Mouse (Mus musculus): ENCODE measurements around the gene Aftph. TPM values are rescaled to one million over a fixed set of nuclear protein-coding genes. Genes with fewer than 3 reads are reported as not detected.
A peak's percentile ranks its signal among the peaks of the same experiment; 100 is the strongest.

Gene Aftph
- polyA plus RNA-seq, 1 experiment from 2014 or later, result 21.3 TPM

- 62% methylated on average over 6 of the region's 6 CpGs for WGBS
- no peak for ATAC-seq
- H3K36me3 ChIP-seq (ENCODE audit: control insufficient read depth, insufficient read depth), result no peaks in the 10 kb centered on the region
- no peak overlapping the region for H3K27ac ChIP-seq (ENCODE audit: low read depth, low read length)
- no peak overlapping the region for H3K9ac ChIP-seq (ENCODE audit: low read depth, low read length)
- H3K27me3 ChIP-seq (replicated peaks; ENCODE audit: control insufficient read depth, insufficient read depth, low read length), result no peaks in the 10 kb centered on the region
- H3K4me1 ChIP-seq (replicated peaks; ENCODE audit: control insufficient read depth, insufficient read depth, low read length), result no peaks in the 10 kb centered on the region
- peak; percentile 64 for TF ChIP-seq CTCF (IDR thresholded peaks at IDR 0.05; ENCODE audit: low read depth)
- no peaks in the 10 kb centered on the region for H3K9me3 ChIP-seq (ENCODE audit: control insufficient read depth)
- no peak overlapping the region for H3K4me2 ChIP-seq (replicated peaks; ENCODE audit: low read depth)
- no peak overlapping the region for H3K4me3 ChIP-seq (ENCODE audit: low read depth, low read length)
These were observed 69.5 kb downstream of the Aftph start for GRCm38 (mm10) chr11:20671789-20672392.

- WGBS, result 81% methylated on average over 9 of the region's 9 CpGs
- no peaks in the 10 kb centered on the region for H3K27me3 ChIP-seq (replicated peaks; ENCODE audit: control insufficient read depth, insufficient read depth, low read length)
- no peak overlapping the region for H3K27ac ChIP-seq (ENCODE audit: low read depth, low read length)
- H3K4me3 ChIP-seq (ENCODE audit: low read depth, low read length), result no peak overlapping the region
- TF ChIP-seq CTCF (IDR thresholded peaks at IDR 0.05; ENCODE audit: low read depth), result no peak
- H3K4me1 ChIP-seq (replicated peaks; ENCODE audit: control insufficient read depth, insufficient read depth, low read length), result no peaks in the 10 kb centered on the region
- H3K36me3 ChIP-seq (ENCODE audit: control insufficient read depth, insufficient read depth), result no peaks in the 10 kb centered on the region
- H3K9ac ChIP-seq (ENCODE audit: low read depth, low read length), result no peak overlapping the region
- no peak overlapping the region for H3K4me2 ChIP-seq (replicated peaks; ENCODE audit: low read depth)
- no peak for ATAC-seq
- H3K9me3 ChIP-seq (ENCODE audit: control insufficient read depth), result no peaks in the 10 kb centered on the region
These were observed 76.5 kb downstream of the Aftph start for GRCm38 (mm10) chr11:20664878-20665277.

GRCm38 (mm10) chr11:20663580-20664198 is 77.7 kb downstream of the Aftph start:
- Histone ChIP-seq H3K27me3 (replicated peaks; ENCODE audit: control insufficient read depth, insufficient read depth, low read length) (no peaks in the 10 kb centered on the region), H3K36me3 (ENCODE audit: control insufficient read depth, insufficient read depth) (no peaks in the 10 kb centered on the region), H3K27ac (ENCODE audit: low read depth, low read length) (no peak overlapping the region), H3K4me2 (replicated peaks; ENCODE audit: low read depth) (no peak overlapping the region), H3K9ac (ENCODE audit: low read depth, low read length) (no peak overlapping the region), H3K4me3 (ENCODE audit: low read depth, low read length) (no peak overlapping the region), H3K4me1 (replicated peaks; ENCODE audit: control insufficient read depth, insufficient read depth, low read length) (no peaks in the 10 kb centered on the region), H3K9me3 (ENCODE audit: control insufficient read depth) (no peaks in the 10 kb centered on the region)
- 73% methylated on average over 5 of the region's 5 CpGs for WGBS
- no peak for ATAC-seq
- no peak for TF ChIP-seq CTCF (IDR thresholded peaks at IDR 0.05; ENCODE audit: low read depth)

DNA sequence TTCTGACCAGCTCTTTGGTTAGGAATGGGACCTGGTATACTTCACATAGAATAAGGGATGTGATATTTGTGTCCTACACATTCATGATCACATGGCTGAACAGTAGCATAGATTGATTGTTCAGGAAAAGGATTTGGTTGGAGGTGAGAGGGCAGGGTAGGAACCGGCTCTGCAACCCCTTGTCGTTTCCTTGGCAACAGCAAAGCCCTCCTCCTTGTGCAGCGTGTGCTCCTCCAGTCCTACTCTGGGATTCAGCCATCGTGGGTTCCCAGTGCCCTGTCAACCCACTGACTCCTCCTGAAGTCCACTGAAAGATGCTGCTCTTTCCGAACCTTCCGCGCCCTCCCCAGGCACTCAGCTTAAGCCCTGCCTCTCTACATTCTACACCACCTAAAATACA is 78.6 kb downstream of the Aftph start:
- Histone ChIP-seq H3K27ac (ENCODE audit: low read depth, low read length) (no peak overlapping the region), H3K27me3 (replicated peaks; ENCODE audit: control insufficient read depth, insufficient read depth, low read length) (no peaks in the 10 kb centered on the region), H3K9ac (ENCODE audit: low read depth, low read length) (no peak overlapping the region), H3K4me1 (replicated peaks; ENCODE audit: control insufficient read depth, insufficient read depth, low read length) (no peaks in the 10 kb centered on the region), H3K4me3 (ENCODE audit: low read depth, low read length) (no peak overlapping the region), H3K9me3 (ENCODE audit: control insufficient read depth) (no peaks in the 10 kb centered on the region), H3K4me2 (replicated peaks; ENCODE audit: low read depth) (no peak overlapping the region), H3K36me3 (ENCODE audit: control insufficient read depth, insufficient read depth) (no peaks in the 10 kb centered on the region)
- TF ChIP-seq CTCF (IDR thresholded peaks at IDR 0.05; ENCODE audit: low read depth), result no peak
- 54% methylated on average over 7 of the region's 7 CpGs for WGBS
- no peak for ATAC-seq

GRCm38 (mm10) chr11:20661652-20662051 is 79.7 kb downstream of the Aftph start:
- no peaks in the 10 kb centered on the region for H3K9me3 ChIP-seq (ENCODE audit: control insufficient read depth)
- no peak overlapping the region for H3K27ac ChIP-seq (ENCODE audit: low read depth, low read length)
- no peak for ATAC-seq
- H3K36me3 ChIP-seq (ENCODE audit: control insufficient read depth, insufficient read depth), result no peaks in the 10 kb centered on the region
- WGBS, result 46% methylated on average over 4 of the region's 4 CpGs
- no peak overlapping the region for H3K9ac ChIP-seq (ENCODE audit: low read depth, low read length)
- H3K4me2 ChIP-seq (replicated peaks; ENCODE audit: low read depth), result no peak overlapping the region
- H3K4me1 ChIP-seq (replicated peaks; ENCODE audit: control insufficient read depth, insufficient read depth, low read length), result no peaks in the 10 kb centered on the region
- H3K27me3 ChIP-seq (replicated peaks; ENCODE audit: control insufficient read depth, insufficient read depth, low read length), result no peaks in the 10 kb centered on the region
- no peak overlapping the region for H3K4me3 ChIP-seq (ENCODE audit: low read depth, low read length)
- TF ChIP-seq CTCF (IDR thresholded peaks at IDR 0.05; ENCODE audit: low read depth), result peak; percentile 87

DNA sequence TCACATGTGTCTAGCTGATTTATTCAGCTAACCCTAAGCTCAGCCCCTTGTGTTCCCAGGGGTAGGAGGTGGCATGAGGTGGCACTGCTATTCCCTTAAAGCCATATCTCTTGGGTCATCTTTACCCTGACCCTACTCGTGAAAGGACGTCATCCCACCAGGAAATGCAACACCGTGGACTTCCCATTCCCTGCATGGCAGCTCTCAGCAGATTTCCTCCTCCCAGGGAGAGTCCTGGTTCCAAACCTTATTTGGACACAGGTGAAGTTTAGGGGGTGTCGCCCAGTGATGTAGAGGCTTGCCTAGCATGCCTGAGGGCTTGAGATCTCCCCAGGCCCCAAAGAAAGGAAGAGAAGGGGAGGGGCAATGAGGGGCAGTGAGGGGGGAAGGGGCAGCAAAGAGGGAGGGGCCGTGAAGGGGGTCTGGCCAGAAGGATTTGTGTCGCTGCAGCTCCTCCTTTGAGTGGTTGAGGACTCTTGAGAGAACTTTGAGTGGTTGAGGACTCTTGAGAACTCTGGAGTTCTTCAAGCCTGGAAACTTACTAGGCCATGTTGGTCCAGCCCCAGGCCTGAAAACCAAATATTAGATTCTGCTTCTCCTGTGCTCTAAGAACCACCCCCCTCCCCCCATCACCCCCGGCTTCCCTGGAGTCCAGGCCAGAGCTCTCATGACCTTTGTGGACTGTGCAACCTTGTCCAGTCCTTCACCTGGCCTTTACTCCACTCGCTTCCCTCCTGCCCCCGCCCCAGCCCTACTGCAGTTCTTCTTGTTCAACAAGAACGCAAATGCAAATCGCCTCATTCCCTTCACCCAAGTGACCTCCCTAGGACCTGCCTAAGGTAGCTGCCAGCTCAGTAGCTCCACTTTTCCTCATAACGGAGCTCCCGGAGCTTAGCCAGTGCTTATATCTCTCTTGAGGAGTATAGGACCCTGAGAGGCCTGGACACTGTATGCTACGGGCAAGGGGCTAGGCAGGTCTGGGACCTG is 81.0 kb downstream of the Aftph start:
- H3K4me1 ChIP-seq (replicated peaks; ENCODE audit: control insufficient read depth, insufficient read depth, low read length), result no peaks in the 10 kb centered on the region
- TF ChIP-seq CTCF (IDR thresholded peaks at IDR 0.05; ENCODE audit: low read depth), result no peak
- WGBS, result 75% methylated on average over 14 of the region's 14 CpGs

More for the DNA sequence above, 81.0 kb downstream of the Aftph start:
- Histone ChIP-seq H3K4me3 (ENCODE audit: low read depth, low read length) (no peak overlapping the region), H3K9me3 (ENCODE audit: control insufficient read depth) (no peaks in the 10 kb centered on the region), H3K36me3 (ENCODE audit: control insufficient read depth, insufficient read depth) (no peaks in the 10 kb centered on the region), H3K9ac (ENCODE audit: low read depth, low read length) (no peak overlapping the region), H3K27ac (ENCODE audit: low read depth, low read length) (no peak overlapping the region), H3K4me2 (replicated peaks; ENCODE audit: low read depth) (no peak overlapping the region), H3K27me3 (replicated peaks; ENCODE audit: control insufficient read depth, insufficient read depth, low read length) (no peaks in the 10 kb centered on the region)
- no peak for ATAC-seq

Measured in intestine, postnatal 0 days (tissue).